Mouse (Mus musculus) layer of hippocampus, adult 18-20 months (tissue): ENCODE results near the gene Adora2a. TPM values are rescaled to one million over a fixed set of nuclear protein-coding genes. Genes with fewer than 3 reads are reported as not detected.

Source experiments
- DNase-seq, 2 experiments: peaks; one replicate each; pipeline ENCODE4 v3.0.0; 2022; ENCODE audit warnings: low spot score in 2 of 2
- total RNA-seq, 2 experiments: library from RNA; stranded (reverse); gene quantifications; 2 replicates each; pipeline ENCODE4 v1.2.3; 2021

The Adora2a gene
- total RNA-seq, 2 experiments from 2014 or later, result 1.7 to 1.8 TPM

DNA sequence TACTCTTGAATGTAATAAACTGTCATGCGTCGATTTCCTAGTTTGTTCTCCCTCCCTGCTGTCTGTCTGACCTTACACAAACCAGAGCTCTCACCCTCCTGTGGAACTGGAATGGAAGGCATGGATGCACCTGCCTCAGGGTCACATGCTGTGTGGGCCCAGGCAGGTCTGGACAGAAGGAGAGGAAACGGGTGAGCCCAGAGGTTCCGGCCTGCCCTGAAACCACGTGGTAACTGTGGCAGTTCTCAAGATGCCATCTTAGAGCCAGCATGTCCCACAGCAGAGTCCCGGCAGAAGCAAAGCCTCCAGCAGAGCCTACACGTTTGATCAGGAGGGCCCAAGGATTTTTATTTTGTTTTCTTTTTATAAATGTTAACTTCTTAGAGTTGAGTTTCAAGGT, 4.3 kb upstream of the Adora2a start:
- no peak for DNase-seq

DNA sequence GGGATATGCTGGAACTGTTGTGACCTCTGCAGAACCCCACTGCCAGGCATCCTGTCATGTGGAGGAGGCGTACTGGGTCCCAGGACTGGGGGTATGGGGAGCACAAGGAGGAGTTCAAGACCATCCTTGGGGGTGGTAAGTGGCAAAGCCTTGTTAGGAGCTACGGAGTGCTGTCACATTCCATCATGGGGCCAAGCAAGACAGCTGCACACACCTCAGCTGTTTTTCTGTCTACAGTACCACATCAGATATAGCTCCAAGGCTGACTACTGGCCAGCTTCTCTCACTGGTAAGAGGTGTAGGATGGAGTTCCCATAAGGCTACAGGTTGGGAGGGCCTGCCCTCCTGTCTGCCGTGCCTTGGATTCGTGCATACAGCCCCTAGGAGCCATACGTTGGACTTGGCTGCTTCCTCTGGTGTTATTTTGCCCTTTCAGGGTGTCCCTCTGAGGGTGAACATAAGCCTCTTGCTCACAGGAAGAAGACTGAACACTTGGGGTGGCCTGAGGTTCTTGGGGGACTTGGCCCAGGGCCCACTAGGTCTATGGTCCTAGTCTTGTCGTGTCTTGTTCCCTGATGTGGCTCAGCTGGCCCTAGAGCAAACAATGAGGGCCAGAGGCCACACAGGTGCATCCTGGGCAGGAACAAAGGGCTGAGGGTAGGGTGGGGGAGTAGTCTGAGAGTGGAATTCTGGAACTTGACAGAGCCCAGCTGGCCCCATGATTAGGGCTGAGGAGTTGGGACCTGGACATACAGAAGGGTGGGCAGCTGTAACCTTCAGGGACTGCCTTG, 2.3 kb upstream of the Adora2a start:
- DNase-seq, result no peak

DNA sequence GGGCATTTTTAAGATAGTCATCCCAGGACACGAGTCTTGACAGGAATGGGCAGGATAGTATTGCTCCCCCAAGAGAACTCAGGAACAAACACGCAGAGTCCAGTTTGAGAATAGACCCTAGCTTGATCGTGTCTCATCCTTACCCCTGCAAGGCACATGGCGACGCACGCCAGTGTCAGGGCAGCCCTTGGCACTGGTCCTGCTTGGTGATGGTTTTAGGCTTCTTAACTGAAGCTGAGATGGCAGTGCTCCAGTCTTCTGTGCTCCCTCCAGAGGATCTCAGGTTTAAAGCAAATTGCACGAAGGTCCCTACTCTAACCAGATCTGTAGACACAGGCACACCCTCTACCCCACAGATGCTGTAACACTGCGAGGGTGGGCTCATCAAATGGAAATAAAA, 921 bp upstream of the Adora2a start:
- DNase-seq, result no peak

DNA sequence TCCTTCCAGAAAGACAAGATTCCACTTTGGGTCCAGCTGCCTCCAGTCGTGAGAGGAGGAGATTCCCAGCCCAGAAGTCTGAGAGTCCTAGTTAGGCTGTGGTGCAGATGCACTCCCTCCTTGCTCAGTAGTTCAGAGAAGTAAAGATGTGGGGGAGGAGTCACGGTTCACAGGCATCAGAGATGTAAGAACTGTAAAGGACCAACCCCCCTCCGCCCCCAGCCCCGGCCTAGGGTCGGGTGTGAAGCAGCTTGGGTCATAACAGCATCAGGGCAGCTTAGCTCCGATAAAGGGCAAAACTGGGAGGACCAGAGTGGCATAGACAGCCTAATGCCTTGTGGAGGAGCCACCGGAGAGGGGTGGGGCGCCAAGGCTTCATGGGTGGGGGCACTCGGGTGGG, 205 bp upstream of the Adora2a start:
- DNase-seq, result no peak

DNA sequence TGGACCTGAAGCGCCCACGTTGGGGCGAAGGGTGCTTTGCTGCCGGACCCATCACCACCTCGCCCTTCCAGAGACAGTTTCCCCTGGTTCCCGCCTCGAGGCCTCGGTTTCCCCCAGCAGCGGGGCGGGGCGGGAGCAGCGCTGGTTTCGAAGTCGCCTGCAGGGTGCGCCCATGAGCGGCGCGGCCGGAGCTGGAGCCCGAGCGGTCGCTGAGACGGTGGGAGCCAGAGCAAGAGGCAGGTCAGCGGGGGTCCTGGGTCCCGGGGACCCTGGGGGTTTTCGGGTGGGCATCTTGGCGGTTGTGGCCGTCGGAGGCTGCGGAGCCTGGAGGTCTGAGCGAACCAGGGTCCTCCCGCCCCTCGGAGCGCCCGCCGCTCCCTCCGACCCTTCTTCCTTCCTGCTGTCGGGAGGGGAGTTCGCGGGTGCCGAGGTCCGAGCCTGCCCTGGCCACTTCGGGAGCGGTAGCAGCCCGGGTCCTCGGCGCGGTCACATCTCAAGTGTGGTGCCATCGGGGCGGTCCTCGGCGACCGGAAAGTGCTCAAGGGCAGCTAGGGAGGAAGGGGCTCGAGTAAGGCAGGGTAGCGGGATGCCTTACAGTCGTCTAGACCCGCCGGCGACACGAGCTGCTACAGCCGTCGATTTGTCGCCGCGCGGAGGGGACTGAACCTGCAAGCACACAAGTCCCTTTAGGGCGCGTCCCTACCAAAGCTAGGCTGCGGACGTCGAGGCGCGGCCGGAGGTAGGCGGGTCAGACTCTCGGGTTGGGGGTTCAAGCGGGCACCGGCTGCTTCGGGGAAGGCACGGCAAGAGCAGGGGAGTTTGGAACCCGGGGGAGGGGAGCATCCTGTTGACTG, 458 bp downstream of the Adora2a start:
- peak in 1 of 2 experiments; percentile 25 for DNase-seq

DNA sequence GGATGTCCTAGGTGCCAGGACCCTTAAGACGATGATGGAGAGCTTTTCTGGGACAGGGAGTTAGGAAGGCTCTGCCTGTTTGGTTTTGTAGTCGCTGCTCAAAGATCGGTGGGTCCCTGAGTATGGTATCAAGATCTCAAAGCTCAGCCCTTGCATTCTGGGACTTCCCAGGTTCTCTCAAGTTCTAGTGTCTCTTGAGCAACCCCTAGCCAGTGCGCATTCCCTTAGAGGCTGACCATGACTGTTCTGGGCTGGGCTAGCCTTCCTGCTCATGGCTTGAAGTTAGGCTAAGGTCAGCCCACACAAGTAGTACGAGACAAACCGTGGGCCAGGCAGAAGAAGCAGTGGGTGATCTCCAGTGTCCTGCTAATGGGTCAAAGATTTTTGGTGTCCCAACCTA, 1.5 kb downstream of the Adora2a start:
- DNase-seq, result no peak

DNA sequence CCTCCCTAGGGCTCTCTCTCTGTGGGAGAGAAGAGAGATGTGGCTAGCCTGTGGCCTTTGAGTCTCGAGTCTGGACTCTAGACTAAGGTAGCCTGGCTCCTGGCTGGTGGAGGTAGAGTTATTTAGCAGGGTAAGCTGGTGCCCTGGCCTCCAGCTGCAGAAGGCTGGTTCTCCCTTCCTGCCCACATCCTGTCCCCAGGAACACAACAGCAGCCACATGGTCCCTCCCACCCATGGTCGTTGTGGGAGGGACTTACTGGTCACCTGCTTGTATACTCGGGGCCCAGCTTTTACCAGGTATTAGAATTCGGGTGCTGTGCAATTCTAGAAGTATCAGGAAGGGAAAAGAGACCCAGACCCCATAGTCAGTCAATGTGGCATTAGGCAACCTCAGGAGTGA, 3.6 kb downstream of the Adora2a start:
- no peak for DNase-seq

DNA sequence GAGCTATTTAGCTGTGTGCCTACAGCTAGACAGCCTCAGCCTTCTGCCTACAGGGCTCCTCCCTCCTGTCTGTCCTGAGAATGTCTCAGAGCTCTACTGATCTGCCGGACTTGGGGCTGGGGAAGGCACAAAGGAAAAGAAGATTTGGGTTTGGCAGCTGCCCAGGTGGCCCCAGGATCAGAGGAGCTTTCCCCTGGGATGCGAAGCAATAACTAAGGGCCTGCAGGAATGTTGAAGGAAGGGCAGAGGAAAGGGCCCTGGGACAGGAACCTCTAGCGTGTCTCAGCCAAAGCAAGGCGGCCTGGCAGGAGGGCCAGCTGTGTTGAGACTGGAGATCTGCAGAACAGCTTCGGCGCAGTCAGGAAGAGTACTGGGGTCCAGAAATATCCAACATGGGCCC, 6.3 kb downstream of the Adora2a start:
- no peak for DNase-seq

DNA sequence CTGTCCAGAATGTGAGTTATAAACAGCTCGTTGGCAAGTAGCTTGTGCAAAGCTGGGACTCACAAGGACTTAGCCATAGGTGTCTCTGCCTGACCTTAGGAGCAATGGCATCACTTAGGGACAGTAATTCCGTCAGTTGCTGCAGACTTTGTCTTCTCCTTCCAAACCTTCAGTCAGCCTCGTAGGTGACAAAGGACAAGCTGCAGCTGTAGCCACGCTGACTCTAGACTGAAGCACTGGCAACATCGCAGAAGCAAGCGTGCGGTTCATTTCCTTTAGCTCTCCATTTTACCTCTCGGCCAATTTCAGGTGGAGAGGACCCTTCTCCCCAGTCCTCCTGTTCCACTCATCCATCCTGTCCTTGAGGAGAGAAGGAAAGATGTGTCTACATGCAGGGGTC, 7.3 kb downstream of the Adora2a start:
- no peak for DNase-seq

DNA sequence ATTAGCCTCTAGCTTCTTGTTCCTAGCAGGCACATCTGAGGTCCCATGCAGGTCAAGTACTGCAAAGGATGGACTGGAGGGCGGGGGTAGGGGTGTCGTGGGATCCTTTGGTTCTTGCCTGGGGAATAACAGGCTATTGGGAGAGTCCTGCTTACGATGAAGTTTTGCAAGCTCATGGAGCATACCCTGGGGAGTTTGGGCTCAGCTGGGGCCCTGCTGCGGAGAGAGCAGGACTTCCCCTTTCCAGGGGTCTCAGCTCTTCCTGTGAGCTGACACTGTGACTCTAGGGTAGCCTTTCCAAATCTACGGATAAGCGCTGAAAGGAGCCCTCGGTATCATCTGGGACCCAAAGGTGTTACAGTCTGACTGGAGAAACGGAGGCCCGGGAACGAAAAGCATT, 7.7 kb downstream of the Adora2a start:
- DNase-seq, result no peak

DNA sequence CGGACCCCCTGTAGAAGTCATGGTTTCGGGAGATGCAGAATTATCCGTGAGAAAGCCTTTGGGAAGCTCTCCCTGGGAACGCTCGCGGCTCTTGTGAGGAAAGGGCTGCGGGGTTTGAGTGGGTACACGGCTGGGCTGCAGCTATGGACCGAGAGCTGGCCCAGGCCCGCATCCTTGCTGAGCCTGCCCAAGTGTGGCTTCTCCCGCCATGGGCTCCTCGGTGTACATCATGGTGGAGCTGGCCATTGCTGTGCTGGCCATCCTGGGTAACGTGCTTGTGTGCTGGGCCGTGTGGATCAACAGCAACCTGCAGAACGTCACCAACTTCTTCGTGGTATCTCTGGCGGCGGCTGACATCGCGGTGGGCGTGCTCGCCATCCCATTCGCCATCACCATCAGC, 9.1 kb downstream of the Adora2a start:
- no peak for DNase-seq

DNA sequence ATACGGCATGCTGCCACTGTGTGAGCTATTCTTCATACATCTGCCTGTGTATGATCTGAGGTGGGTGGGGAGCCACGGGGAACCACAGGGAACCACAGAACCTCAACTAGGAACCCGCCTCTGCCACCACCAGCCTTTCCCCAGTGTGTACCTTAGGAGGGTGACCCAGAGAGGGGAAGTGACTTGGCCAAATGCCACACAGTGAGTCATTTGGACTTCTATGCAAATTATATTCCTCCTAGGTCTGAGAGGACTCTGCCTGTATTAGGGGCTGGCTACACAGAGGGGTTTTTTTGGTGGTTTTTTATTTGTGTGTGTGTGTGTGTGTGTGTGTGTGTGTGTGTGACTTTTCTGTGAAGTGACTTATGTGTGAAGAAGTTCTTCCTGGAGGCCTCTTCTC, 9.9 kb downstream of the Adora2a start:
- DNase-seq, result no peak

DNA sequence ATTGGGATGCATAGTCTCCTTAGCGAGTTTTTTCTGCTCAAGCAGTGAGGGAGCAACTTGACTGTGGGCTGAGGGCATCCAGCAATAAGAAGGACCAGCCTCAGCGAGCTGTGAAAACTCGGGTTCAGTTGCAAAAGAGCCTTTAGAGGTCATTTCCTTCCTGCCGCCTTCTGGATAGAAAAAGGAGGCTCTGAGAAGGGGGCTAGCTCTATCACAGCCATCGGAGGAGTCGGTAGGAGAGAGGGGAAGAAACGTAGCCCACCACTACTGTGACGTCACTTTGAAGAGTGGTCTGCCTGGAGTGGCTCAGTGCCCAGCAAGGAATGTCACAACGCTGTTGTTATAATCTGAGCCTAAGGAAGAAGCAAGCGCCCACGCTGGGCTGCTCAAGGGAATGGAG, 10.4 kb downstream of the Adora2a start:
- no peak for DNase-seq

DNA sequence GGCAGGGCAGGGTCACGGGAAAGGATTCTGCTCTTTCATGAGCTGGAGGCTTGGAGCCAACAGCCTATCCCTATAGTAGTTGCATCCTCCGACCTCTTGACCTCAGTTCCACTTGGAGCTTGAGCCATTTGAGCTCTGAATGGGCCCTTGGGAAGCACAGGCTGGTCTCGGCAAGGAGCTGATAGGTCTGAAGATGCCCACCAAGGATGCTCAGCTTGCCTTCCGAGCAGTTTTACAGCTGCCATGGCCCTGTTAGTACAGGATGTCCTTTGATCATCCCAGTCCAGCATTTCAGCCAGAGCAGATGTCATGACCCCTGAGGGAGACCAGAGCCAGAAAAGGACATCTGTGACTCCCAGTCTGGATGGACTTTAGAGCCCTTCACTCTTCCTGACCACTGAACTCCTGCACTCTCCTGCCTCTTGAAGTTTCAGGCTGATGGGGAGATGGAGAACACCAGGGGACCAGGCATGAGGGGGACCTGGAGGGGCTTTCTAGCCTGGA, 11.6 kb downstream of the Adora2a start:
- DNase-seq, result no peak

DNA sequence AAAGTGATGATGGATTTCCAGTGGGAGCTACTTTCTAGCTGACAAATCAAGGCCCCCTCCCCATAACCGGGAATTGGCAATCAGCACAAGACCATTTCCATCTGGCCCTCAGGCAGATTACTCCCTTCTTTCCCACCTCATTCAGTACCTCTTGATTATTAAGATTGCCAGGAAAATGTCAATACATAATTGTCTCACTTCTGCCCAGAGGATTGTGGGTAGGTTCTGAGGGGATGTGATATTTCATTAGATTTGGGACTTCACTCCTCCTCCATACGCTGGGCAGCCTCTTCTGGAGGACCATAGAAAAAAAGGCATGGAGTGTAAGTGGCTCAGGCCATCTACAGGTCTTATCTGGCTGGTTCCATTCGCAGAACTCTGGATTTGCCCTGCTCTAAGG, 15.6 kb downstream of the Adora2a start:
- no peak for DNase-seq

DNA sequence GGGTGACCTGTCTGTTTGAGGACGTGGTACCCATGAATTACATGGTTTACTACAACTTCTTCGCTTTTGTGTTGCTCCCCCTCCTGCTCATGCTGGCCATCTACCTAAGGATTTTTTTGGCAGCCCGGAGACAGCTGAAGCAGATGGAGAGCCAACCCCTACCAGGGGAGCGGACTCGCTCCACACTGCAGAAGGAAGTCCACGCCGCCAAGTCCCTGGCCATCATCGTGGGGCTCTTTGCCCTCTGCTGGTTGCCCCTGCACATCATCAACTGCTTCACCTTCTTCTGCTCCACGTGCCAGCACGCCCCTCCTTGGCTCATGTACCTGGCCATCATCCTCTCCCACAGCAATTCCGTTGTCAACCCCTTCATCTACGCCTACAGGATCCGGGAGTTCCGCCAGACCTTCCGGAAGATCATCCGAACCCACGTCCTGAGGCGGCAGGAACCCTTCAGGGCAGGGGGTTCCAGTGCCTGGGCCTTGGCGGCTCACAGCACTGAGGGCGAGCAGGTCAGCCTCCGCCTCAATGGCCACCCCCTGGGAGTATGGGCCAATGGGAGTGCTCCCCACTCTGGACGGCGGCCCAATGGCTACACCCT, 16.6 kb downstream of the Adora2a start:
- DNase-seq, result no peak

DNA sequence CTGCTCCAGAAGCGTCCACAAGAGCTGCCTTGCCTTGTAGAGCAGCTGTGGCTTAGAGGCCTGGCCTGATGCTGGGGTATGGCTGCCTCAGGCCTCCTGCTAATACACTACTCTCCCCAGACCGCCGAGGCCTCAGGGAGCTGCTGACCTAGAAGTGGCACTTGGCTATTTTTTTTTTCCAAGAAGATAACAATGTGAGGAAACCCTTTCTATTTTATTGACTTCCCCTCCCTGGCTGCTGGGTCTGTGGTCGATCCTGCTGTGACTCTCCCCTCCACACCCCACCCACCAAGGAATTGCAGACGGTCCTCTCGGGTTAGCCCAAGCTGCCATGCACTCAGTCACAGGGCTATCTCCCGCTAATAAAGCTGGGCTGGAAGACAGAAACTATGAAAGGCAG, 17.5 kb downstream of the Adora2a start:
- DNase-seq, result no peak

DNA sequence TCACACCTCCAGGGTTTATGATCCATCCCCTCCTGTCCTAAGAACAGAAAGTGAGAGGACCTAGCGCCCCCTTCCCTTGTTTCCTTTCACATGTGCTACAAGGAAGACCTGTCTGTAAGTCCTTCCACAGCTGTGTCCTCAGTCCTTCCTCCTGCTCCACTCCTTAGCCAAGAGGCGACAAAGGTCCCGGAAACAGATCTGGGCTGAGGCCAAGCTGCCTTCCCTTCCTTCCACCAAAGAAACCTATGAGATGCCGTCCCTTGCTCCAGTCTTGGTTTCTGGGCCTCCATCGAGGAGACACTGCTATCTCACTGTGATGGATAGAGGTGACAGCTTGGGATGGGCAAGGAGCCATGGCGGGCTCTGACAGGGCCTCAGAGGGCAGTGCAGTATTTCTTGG, 18.4 kb downstream of the Adora2a start:
- DNase-seq, result no peak

DNA sequence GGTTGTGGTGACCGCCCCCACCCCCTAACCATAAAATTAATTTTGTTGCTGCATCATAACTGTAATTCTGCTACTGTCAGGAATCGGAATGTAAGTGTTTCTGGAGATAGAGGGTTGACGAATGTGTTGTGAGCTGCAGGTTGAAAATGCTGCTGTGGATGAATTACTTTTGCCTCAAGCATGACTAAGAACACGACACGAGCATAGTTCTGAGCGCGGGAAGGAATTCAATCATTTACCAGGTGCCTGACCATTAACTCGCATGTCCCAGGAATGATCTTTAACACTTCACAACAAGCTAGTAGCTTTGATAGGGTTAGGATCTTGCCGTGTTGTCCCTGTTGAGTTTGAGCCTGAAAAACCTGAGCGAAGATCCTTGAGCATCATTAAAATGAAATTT, 20.6 kb downstream of the Adora2a start:
- no peak for DNase-seq

DNA sequence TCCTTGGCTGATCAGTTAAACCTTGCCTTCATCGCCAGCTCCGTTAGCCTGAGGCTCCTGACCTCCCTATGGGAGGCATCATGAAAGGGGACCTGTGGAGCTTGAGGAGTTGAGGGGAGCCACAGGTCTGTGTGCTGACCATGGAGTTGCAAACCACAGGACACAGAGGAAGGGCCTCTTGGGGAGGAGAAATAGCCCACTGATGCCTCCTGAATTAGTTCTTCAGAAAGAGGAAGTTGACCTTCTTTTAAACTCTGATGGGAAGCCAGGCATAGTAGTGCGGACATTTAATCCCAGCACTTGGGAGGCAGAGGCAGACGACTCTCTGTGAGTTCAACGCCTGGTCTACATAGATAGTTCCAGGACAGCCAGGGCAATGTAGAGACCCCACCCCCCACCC, 22.2 kb downstream of the Adora2a start:
- no peak for DNase-seq

DNA sequence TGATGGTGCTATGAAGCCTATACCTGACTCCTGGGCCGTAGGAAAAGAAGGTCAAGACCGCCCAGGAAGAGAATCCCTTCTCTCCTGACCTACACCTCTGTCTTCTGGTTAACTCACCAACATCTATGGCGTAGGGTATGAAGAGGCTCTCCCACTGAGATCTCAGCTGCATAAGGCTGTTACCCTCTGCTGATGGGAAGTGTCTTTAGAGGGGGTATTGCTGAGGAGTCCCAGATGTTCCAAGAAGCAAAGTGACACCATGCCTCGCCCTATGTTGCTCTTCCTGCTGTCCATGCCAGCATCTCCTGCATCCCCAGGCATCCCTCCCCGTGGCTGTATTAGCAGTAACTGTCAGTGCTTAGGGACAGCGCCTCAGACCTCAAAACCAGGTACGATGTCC, 22.7 kb downstream of the Adora2a start:
- no peak for DNase-seq

DNA sequence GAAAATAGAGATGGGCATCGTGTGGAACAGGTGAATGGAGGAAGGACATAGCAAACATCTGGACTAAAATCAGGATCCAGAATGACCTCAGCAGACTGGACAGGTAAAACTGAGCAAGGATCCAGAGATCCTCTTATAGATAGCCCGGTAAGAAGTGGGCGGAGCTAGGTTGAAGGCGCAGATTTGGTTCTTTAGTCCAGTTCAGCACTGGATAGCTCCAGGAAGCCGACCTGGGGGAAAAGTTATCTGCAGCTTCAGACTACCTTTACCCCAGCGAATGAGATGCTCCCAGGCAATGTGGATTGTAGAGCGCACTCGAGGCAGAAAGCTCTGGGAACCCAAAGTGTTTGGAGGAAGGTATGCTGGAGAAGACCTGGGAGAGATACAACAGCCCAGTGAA, 25.3 kb downstream of the Adora2a start:
- no peak for DNase-seq
